Mouse (Mus musculus): ENCODE measurements at regions not wholly inside any gene's neighbourhood (a gene's known extent, or its start where the extent isn't known, plus 50 kb on each side); places are given as distances from the start of the nearest gene placed in this dataset.

GRCm38 (mm10) chr8:98463375-98464030 lies 952.8 kb downstream of the Cdh8 start:
- TF ChIP-seq CTCF (IDR thresholded peaks at IDR 0.05; ENCODE audit: low read depth, low read length) (no peak), POLR2A (IDR thresholded peaks at IDR 0.05; ENCODE audit: extremely low read depth, insufficient read depth, low read length) (no peak)
